Mouse (Mus musculus) urinary bladder, postnatal 25 days (tissue): ENCODE data around the gene Ly6g5c.

Experiments
- DNase-seq: peaks from one replicate; pipeline ENCODE4 v3.0.0; 2022; ENCODE audit warnings: low spot score

Ly6g5c gene

DNA sequence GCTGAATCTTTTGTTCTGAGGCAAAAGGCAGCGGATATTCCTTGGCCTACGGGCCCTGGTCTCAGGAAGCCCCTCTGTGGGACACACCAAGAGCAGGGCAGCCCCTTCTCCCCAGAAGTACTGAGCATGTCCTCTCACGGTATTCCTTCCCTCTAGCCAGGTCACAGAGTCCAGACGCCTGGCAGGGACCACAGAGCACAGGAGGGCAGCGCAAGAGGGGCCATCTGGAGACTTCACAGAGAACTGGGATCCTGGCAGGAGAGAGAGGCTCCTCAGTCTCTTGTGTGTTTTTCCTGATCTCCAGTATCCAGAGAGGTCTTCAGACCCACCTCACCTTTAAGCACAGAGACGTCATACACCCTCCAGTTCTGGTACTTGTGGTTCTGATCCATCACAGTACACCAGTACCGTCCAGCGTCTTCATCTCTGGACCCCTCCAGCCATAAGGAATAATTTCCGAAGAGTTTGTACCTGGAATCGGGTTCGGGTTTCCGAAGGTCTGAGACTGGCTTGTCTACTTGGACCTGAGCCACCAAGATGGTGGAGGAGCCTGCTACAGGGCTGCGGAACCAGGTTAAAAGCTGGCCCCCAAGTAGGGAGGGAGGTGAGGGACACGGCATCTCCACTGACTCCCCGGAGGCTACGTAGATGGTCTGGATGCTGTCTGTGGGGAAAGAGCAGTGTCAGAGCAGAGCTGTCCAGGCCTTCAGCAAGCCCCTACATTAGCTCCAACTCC, 25.1 kb upstream of the Ly6g5c start:
- no peak for DNase-seq

- no peak for DNase-seq
Measured at GRCm38 (mm10) chr17:35083929-35084497, 24.1 kb upstream of the Ly6g5c start.

- no peak for DNase-seq
Measured at GRCm38 (mm10) chr17:35085208-35085865, 22.7 kb upstream of the Ly6g5c start, which contains the start of gene Ly6g6f. Ly6g6f (minus strand) TSS chr17:35085610.

GRCm38 (mm10) chr17:35088151-35088550, 19.9 kb upstream of the Ly6g5c start:
- no peak for DNase-seq

GRCm38 (mm10) chr17:35088825-35089644, 19.0 kb upstream of the Ly6g5c start, which contains the start of gene Abhd16a:
Abhd16a (plus strand) TSS chr17:35089263.
- peak; percentile 88 for DNase-seq

DNA sequence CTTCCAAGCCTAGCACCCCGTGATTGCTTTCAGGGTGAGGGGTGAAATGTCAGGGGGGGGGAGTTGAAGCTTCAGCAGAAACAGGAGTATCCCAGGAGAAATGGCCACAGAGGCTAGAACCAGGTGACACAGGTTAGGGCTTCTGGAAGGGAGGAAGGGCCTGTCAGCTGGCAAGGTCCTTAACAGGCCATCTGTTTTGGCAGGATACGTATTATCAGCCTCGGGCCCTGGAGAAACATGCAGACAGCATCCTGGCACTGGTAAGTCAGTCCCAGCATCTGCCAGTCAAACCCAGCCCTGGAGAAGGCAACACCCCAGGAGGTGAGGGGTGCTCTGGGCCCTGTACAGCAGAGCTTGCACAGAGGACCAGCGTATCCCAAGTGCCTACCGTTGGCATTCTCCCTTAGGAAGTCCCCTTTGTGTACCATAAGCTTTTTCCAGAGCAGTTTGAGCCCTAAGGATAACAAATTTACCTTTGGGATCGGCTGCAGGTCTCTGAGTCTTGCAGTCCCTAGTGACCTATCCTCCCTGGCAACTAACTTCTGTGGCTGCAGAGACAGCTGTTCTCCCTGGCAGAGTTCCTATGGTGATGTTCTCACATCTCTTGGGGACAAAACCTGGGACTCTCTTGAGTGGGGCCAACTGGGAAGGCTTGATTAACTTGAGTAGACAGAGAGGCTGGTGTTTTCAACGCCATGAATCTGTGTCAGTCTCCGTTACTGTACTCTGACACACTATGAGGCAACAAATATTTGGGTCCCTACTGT, 17.7 kb upstream of the Ly6g5c start:
- no peak for DNase-seq

DNA sequence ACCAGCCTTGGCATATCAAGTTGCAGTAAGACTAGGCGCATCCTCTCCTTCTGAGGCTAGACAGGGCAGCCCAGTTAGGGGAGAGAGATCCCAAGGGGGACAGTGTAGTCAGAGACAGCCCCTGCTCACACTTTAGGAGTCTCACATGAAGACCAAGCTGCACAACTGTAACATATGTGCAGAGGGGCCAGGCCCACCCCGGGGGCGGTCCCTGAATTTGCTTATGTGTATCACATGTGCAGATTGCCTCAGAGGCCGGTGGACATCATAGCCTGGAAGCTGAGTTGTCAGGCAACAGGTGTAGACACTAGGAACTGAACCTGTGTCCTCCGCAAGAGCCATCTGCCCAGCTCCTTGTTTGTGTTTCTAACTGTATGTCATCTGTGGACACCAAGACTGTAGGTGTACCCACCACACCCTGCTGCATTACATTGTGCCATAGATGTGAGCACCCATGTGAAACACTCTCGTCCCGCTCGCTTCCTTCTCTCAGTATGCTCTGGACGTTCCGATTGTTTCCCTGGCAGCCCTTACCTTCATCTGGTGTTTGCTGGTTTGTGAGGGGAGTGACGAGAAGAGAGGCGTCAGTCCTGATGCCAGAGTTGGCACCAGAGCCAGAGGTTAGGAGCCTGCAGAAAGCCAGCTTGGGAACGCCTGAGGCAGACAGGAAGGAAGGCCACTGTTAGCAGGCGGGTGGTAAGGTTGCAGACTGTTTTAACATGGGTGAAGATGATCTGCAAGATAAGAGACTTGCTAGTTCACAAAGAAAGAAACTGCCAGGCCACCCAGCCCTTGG, 15.5 kb upstream of the Ly6g5c start:
- no peak for DNase-seq

DNA sequence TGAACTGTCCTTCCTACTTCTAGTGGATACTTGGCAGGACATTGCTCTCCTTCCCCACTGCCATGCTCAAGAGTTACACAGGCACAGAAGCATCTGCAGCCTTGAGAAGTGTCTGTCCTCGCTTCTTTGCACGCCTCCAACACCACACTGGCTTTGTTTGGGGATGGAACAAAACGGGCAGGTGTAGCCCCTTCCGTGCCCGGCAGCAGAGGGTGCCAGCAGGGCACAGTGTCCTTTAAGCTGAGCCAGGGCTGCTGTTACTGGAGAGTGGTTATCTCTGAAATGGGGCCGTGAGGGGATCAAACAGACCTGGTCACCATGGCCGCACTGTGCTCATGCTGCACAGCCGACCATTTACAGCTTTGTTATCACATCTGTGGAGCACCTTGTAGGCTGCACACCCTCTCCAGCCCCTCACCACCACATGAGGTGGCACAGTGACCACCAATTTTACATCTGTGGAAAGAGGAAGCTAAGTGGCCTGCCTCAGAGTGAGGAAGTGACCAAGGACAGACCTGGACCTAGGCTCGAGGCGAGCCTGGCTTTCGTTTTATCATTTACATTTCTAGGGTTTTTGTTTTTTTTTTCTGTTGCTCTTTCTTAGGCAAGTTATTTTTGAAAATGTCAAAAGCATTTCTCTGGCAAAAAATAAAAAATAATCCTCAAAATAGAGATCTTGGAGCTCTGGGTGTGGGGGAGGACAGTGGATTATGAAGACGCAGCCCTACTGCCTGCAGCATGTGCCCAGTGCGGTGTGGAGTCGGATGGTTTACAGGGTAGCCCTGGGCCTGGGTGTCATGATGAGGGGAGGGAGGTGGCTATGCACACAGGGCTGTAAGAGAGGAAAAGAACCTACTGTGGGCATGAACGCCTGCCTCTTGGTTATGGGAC, 13.4 kb upstream of the Ly6g5c start:
- no peak for DNase-seq

GRCm38 (mm10) chr17:35096597-35096996, 11.5 kb upstream of the Ly6g5c start:
- no peak for DNase-seq

DNA sequence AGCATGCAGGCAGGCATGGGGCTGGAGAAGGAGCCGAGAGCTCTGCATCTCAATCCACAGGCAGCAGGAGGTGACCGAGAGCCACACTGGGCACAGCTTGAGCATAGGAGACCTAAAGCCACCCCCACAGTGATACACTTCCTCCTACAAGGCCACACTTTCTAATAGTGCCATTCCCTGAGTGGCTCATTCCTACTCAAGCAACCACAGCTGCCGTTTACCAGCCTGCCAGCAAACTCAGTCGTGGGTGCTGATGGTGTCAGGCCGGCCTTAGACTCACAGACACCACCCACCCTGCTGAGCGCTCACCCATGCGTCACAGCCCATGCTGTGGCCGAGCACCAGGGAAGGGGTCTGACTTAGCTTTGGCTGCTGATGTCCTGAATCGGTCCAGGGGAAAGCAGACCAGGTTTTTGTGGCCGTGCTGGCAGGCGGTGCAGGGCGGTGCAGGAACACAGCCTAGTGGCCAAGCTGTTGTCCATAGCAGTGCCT, 10.9 kb upstream of the Ly6g5c start:
- DNase-seq = no peak

DNA sequence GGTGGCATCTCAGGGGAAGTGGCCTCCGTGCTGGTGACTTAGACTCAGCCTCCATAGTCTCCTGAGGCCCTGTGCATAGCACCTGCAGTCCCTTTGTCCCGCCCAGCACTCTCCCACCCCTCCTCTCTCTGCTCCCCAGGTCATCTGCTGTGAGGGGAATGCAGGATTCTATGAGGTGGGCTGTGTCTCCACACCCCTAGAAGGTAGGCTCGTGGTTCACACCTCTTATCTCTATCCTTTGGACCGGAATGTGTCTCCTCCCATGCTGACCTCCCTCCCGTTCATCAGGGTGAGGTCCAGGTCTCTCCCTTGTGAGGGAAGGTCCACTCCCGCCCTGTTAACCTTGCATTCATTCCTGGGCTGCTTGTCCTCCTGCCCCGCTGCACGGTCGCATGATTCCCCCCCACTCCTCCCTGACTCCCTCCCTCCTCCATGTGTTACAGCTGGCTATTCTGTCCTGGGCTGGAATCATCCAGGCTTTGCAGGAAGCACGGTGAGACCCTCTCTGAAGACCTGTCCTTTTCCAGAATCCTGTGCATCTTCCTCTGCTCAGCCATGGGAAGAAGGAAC, 7.8 kb upstream of the Ly6g5c start:
- DNase-seq = no peak

- DNase-seq = no peak
Measured at GRCm38 (mm10) chr17:35101161-35101560, 6.9 kb upstream of the Ly6g5c start.

GRCm38 (mm10) chr17:35102299-35102698, 5.8 kb upstream of the Ly6g5c start:
- DNase-seq = no peak

DNA sequence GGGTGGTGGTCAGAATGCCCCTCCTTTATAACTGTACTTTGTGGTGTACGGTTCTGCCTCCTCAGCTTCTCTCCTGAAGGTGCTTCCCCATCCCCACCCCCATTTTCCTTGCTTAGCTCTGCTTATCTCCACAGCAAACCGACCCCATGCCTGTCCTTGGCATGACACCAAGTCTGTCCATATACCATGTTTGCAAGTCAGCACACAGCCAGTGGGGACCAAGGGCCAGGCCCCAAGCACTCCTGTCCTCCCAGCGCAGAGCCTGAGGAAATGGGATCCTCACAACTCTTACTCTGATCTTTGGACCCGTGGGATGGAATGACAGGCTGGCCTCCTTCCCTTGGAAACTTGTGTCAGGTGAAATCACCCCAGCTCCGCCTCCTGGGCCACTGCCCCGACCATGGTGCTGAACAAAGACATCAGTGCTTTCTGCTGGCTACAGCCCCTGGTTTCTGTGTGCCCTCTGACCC, 4.8 kb upstream of the Ly6g5c start:
- no peak for DNase-seq

DNA sequence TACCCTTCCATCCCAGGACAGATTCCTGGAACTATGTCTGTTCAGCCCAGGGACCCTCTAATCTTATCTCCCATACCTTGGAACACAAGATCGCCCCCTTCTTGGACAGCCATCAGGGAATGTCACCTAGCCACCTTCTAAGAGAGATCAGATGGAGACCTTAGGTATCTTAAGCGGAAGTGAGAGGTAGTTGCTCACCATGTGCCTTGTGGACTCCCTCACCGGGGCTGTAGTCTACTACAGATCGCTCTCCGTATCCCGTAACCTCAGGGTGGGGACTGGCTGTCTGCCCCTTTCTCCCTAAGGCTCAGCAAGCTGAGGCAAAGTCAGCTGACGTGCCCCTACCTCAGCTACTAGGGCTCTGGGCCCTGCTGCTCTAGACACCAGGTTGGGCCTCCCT, 4.0 kb upstream of the Ly6g5c start:
- no peak for DNase-seq

GRCm38 (mm10) chr17:35104754-35105153, 3.3 kb upstream of the Ly6g5c start:
- no peak for DNase-seq

DNA sequence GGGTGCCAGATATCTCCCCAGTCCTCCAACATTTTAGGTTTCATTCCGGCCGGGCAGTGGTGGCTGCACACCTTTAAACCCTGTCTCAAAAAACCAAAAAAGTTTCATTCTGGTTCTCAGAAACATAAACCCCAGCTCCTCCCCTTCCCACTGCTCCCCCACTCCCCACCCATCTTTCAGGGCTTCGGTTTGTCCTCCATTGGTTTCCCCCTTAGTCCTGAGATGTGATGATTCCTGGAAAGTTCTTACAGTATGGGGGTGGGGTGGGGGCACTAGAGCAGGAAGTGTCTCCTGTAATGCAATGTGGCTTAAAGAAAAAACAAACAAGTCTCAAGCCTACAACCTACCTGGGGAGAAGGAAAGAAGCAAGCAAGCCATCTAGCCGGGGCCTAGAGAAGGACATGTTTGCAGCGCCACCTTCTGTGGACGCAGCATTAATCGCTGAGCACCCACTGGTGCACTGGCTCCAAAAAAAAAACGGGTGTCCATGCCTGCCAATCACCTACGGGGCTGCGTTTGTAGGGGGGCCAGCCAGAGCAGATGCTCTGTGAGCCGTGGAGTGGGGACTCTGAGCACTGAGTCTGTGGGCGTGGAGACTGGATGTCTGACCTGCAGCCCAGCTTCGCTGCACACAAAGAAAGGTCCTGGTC, 2.2 kb upstream of the Ly6g5c start:
- DNase-seq = no peak

DNA sequence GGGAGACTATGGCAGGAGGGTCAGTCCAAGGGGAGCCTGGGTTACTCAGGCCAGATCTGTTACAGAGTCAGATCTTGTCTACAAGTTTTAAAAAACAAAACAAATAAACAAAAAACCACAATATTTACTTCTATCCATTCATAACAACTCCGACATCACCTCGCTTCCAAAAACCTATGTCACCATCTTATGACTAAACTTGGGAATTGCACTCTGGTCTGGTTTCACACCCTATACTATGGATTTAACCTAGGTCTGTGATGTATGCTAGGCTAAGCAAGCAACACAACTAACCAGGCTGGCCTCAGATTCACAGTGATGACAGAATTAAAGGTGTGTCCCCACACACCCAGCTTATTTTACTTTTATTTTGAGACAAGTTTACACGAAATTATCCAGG, 1.6 kb upstream of the Ly6g5c start:
- DNase-seq = no peak

DNA sequence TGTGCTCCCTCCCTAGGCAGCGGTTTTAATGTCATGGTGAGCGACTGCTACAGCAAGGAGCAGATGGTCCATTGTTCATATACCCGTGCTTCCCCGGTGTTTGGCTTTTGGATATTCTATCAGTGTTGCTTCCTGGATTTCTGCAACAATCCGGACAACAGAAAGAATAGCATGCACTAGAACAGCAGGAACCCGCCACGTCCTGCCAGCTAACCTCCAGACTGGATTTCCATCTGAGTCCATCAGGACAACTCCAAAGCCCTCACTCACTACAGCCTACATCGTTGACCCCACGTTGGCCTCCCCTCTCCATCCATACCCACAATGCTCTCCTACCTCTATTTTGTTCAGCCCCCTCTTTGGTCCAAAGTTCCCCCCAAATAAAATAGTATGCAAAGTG, 3.7 kb downstream of the Ly6g5c start:
- DNase-seq = no peak
